Mouse (Mus musculus): ENCODE data around the gene Skiv2l.
"Not testable (repeated sequence)": the region's sequence is repeated elsewhere in the genome, so short reads cannot be mapped to it uniquely, and the experiment has no call there.

DNA sequence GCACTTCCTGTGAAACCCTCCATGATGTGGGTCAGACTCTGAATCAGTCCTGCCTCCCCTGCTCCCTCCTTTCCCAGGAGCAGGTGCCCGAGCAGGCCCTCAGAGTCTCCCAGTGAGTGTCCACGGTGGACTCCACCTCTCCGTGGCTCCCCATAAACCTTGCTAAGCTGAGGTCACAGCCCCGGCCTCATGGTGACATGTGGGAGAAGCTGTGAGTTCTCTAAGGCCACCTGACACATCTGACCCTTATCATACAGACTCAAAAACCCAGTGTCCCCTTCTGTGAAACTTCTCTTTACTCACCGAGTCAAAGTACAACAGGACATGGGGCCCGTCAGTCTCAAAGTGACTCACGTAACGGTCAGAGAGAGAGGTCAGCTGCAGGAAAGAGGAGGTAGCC, 39.2 kb downstream of the Skiv2l start:
- not testable (repeated sequence) for TF ChIP-seq CTCF (IDR thresholded peaks at IDR 0.05; ENCODE audit: borderline replicate concordance, control insufficient read depth, extremely low read depth, insufficient read depth, low read length, poor library complexity); POLR2A (IDR thresholded peaks at IDR 0.05; ENCODE audit: control insufficient read depth, extremely low read depth, insufficient read depth, low read length, poor library complexity)
